Mouse (Mus musculus) liver, adult 2 months (tissue): ENCODE data around the gene Zbtb48. TPM values are rescaled to one million over a fixed set of nuclear protein-coding genes. Genes with fewer than 3 reads are reported as not detected.

Experiments used
- DNase-seq: peaks from one replicate; pipeline ENCODE4 v3.0.0-alpha.2; 2011; ENCODE audit warnings: low read depth, low spot score; ENCODE audit errors: extremely low read depth
- H3K27ac ChIP-seq: fragments of 200-500 bp; replicated peaks from 2 replicates; pipeline ENCODE4 v1.5.1; 2012; ENCODE audit warnings: low read depth, mild to moderate bottlenecking, control low read depth, inconsistent platforms, low read length; ENCODE audit not compliant: insufficient read depth
- H3K27me3 ChIP-seq: fragments of 200-500 bp; 2 replicates; pipeline ENCODE4 v1.6.1; 2012; ENCODE audit warnings: mild to moderate bottlenecking, moderate library complexity, low read length, inconsistent platforms; ENCODE audit not compliant: control insufficient read depth, insufficient read depth
- H3K36me3 ChIP-seq: fragments of 200-500 bp; 2 replicates; pipeline ENCODE4 v1.6.1; 2012; ENCODE audit warnings: low read length, inconsistent platforms; ENCODE audit not compliant: control insufficient read depth, insufficient read depth
- H3K4me1 ChIP-seq: fragments of 200-500 bp; 2 replicates; pipeline ENCODE4 v1.6.1; 2011; ENCODE audit warnings: low read length; ENCODE audit not compliant: control insufficient read depth, insufficient read depth
- H3K4me3 ChIP-seq: fragments of 200-500 bp; 2 replicates; pipeline ENCODE4 v1.5.1; 2011; ENCODE audit warnings: low read depth, mild to moderate bottlenecking, control low read depth, low read length, moderate library complexity; ENCODE audit not compliant: insufficient read depth
- H3K79me2 ChIP-seq: fragments of 200-500 bp; 2 replicates; pipeline ENCODE4 v1.6.1; 2012; ENCODE audit warnings: inconsistent platforms, mild to moderate bottlenecking, low read length, moderate library complexity; ENCODE audit not compliant: control insufficient read depth, insufficient read depth
- H3K9ac ChIP-seq: fragments of 200-500 bp; 2 replicates; pipeline ENCODE4 v1.6.1; 2012; ENCODE audit warnings: low read depth, mild to moderate bottlenecking, control low read depth, inconsistent platforms, low read length
- CTCF ChIP-seq: fragments of 200-500 bp; IDR thresholded peaks from 2 replicates; pipeline ENCODE4 v1.5.1; 2011; ENCODE audit warnings: low read depth, low read length, control low read depth
- POLR2A ChIP-seq: fragments of 200-500 bp; IDR thresholded peaks from 2 replicates; pipeline ENCODE4 v1.6.1; 2011; ENCODE audit warnings: low read length, control low read depth; ENCODE audit not compliant: insufficient read depth; ENCODE audit errors: extremely low read depth
- WGBS: fragments of 180-500 bp; shearing (Covaris S2); methylation state at CpG from one replicate; pipeline ENCODE4 v1.1.7; 2018; 5-methylcytosine and 5-hydroxymethylcytosine counted together
- polyA plus RNA-seq: library from polyadenylated mRNA; depleted of rRNA; stranded (reverse); fragments of >200 nt; gene quantifications from 2 replicates; pipeline ENCODE4 v1.2.3, GENCODE M21; 2012; rRNA removed
- total RNA-seq: library from RNA; depleted of rRNA; stranded (reverse); fragments of >200 nt; gene quantifications from 2 replicates; pipeline ENCODE4 v1.2.3, GENCODE M21; 2014; rRNA removed

Gene Zbtb48
- total and polyA plus RNA-seq, 2 experiments = 11.8 to 16.0 TPM

- H3K9ac ChIP-seq = no peak overlapping the region
- no peak overlapping the region for H3K27ac ChIP-seq
- TF ChIP-seq CTCF (peak; percentile 3; the same call in 1 of the 2 replicates), POLR2A (no peak)
- H3K4me1 ChIP-seq = no peaks in the 10 kb centered on the region
- 94% methylated on average over 3 of the region's 3 CpGs for WGBS
- no peak for DNase-seq
- no peak overlapping the region for H3K4me3 ChIP-seq
- H3K79me2 ChIP-seq = no peaks in the 10 kb centered on the region
- peaks cover 6% of the 10 kb centered on the region; the same call in 1 of the 2 replicates for H3K36me3 ChIP-seq
- no peaks in the 10 kb centered on the region for H3K27me3 ChIP-seq
These were observed 52.0 kb downstream of the Zbtb48 start for GRCm38 (mm10) chr4:151975441-151975840.

- Histone ChIP-seq H3K4me1 (no peaks in the 10 kb centered on the region), H3K27ac (no peak overlapping the region), H3K79me2 (no peaks in the 10 kb centered on the region), H3K27me3 (no peaks in the 10 kb centered on the region), H3K9ac (no peak overlapping the region), H3K36me3 (peaks cover 8% of the 10 kb centered on the region; the same call in 1 of the 2 replicates), H3K4me3 (no peak overlapping the region)
- 81% methylated on average over 10 of the region's 10 CpGs for WGBS
- DNase-seq = no peak
- TF ChIP-seq CTCF = peak; percentile 52; the same call in 1 of the 2 replicates
- no peak for TF ChIP-seq POLR2A
These were observed 55.1 kb downstream of the Zbtb48 start for GRCm38 (mm10) chr4:151972221-151972967.

Other genes with a start within 250 kb of the Zbtb48 start
- gene Camta1, start 165.8 kb downstream of the Zbtb48 start, total RNA-seq = 2.7 and 6.1 TPM in 2 replicates
- gene Camta1, start 165.8 kb downstream of the Zbtb48 start, polyA plus RNA-seq = 2.4 and 2.7 TPM in 2 replicates
- 23.9 and 27.4 TPM in 2 replicates for gene Dnajc11, start 94.0 kb downstream of the Zbtb48 start, total RNA-seq
- gene Dnajc11, start 94.0 kb downstream of the Zbtb48 start, polyA plus RNA-seq = 47.9 and 52.6 TPM in 2 replicates
- gene Thap3, start 38.7 kb downstream of the Zbtb48 start, total RNA-seq = 7.9 and 8.0 TPM in 2 replicates
- 20.8 and 24.1 TPM in 2 replicates for gene Thap3, start 38.7 kb downstream of the Zbtb48 start, polyA plus RNA-seq
- 1.3 and 1.4 TPM in 2 replicates for gene Phf13, start 31.4 kb downstream of the Zbtb48 start, total RNA-seq
- 1.9 and 2.7 TPM in 2 replicates for gene Phf13, start 31.4 kb downstream of the Zbtb48 start, polyA plus RNA-seq
- 25.8 and 30.8 TPM in 2 replicates for gene Klhl21, start 18.9 kb downstream of the Zbtb48 start, total RNA-seq
- 21.8 and 23.9 TPM in 2 replicates for gene Klhl21, start 18.9 kb downstream of the Zbtb48 start, polyA plus RNA-seq
- not detected in 2 replicates for gene Tas1r1, start 10.9 kb upstream of the Zbtb48 start, total RNA-seq
- not detected in 2 replicates for gene Tas1r1, start 10.9 kb upstream of the Zbtb48 start, polyA plus RNA-seq
- 6.1 and 7.7 TPM in 2 replicates for gene Nol9, start 11.7 kb upstream of the Zbtb48 start, total RNA-seq
- 9.8 and 12.3 TPM in 2 replicates for gene Nol9, start 11.7 kb upstream of the Zbtb48 start, polyA plus RNA-seq
- 2.4 and 3.2 TPM in 2 replicates for gene Plekhg5, start 44.8 kb upstream of the Zbtb48 start, total RNA-seq
- 3.2 and 6.6 TPM in 2 replicates for gene Plekhg5, start 44.8 kb upstream of the Zbtb48 start, polyA plus RNA-seq
- 0.13 and 0.28 TPM in 2 replicates for gene Tnfrsf25, start 88.3 kb upstream of the Zbtb48 start, total RNA-seq
- gene Tnfrsf25, start 88.3 kb upstream of the Zbtb48 start, polyA plus RNA-seq = 0.54 and 0.72 TPM in 2 replicates
- 0.20 and 0.28 TPM in 2 replicates for gene Espn, start 124.7 kb upstream of the Zbtb48 start, total RNA-seq
- gene Espn, start 124.7 kb upstream of the Zbtb48 start, polyA plus RNA-seq = 0.47 and 1.4 TPM in 2 replicates
- not detected in 2 replicates for gene Hes2, start 131.2 kb upstream of the Zbtb48 start, total RNA-seq
- gene Hes2, start 131.2 kb upstream of the Zbtb48 start, polyA plus RNA-seq = not detected in 2 replicates
- 9.3 and 10.7 TPM in 2 replicates for gene Acot7, start 150.5 kb upstream of the Zbtb48 start, total RNA-seq
- 18.4 and 20.8 TPM in 2 replicates for gene Acot7, start 150.5 kb upstream of the Zbtb48 start, polyA plus RNA-seq
- 0.46 and 0.54 TPM in 2 replicates for gene Gpr153, start 246.6 kb upstream of the Zbtb48 start, total RNA-seq
- 0.98 and 1.1 TPM in 2 replicates for gene Gpr153, start 246.6 kb upstream of the Zbtb48 start, polyA plus RNA-seq